Mouse (Mus musculus): ENCODE measurements around the gene Ccdc171. TPM values are rescaled to one million over a fixed set of nuclear protein-coding genes. Genes with fewer than 3 reads are reported as not detected.
A peak's percentile ranks its signal among the peaks of the same experiment; 100 is the strongest.
"Not testable (repeated sequence)": the region's sequence is repeated elsewhere in the genome, so short reads cannot be mapped to it uniquely, and the experiment has no call there.

Gene Ccdc171
- polyA plus RNA-seq (2012; rRNA removed) = 1.8 and 2.1 TPM in 2 replicates

GRCm38 (mm10) chr4:83524843-83525689, at the start of gene Ccdc171:
TSS of gene Ccdc171 (plus strand) at chr4:83525545.
- Histone ChIP-seq H3K4me1 (ENCODE audit: control insufficient read depth, insufficient read depth, low read length) (no peaks in the 10 kb centered on the region), H3K27ac (ENCODE audit: insufficient read depth, low read length) (peak within 1 kb of the TSS; percentile 80), H3K27me3 (ENCODE audit: control insufficient read depth, insufficient read depth, low read length) (no peaks in the 10 kb centered on the region), H3K4me3 (replicated peaks; ENCODE audit: insufficient read depth, low read depth, low read length) (peak within 1 kb of the TSS; percentile 89)
- peak; percentile 93 to 94 for DNase-seq
- no peak for TF ChIP-seq CTCF (IDR thresholded peaks at IDR 0.05; ENCODE audit: borderline replicate concordance, insufficient read depth, low read depth, low read length)
- TF ChIP-seq POLR2A (IDR thresholded peaks at IDR 0.05; ENCODE audit: borderline replicate concordance, insufficient read depth, low read length) = peak; percentile 98
- WGBS = under 1% methylated on average over 73 of the region's 73 CpGs

- H3K4me3 ChIP-seq (replicated peaks; ENCODE audit: insufficient read depth, low read depth, low read length) = peak overlapping the region; percentile 98
- H3K4me1 ChIP-seq (ENCODE audit: control insufficient read depth, insufficient read depth, low read length) = peaks cover 9% of the 10 kb centered on the region
- peak overlapping the region; percentile 46; the same call in 1 of the 2 replicates for H3K27ac ChIP-seq (ENCODE audit: insufficient read depth, low read length)
- no peak for DNase-seq
- WGBS = 4% methylated on average over 12 of the region's 12 CpGs
- TF ChIP-seq CTCF (IDR thresholded peaks at IDR 0.05; ENCODE audit: borderline replicate concordance, insufficient read depth, low read depth, low read length) (no peak), POLR2A (IDR thresholded peaks at IDR 0.05; ENCODE audit: borderline replicate concordance, insufficient read depth, low read length) (no peak)
- H3K27me3 ChIP-seq (ENCODE audit: control insufficient read depth, insufficient read depth, low read length) = no peaks in the 10 kb centered on the region
These were observed 40.1 kb upstream of the Ccdc171 start for GRCm38 (mm10) chr4:83485250-83485649.

- no peak for TF ChIP-seq POLR2A (IDR thresholded peaks at IDR 0.05; ENCODE audit: borderline replicate concordance, insufficient read depth, low read length)
- peak; percentile 58; the same call in 1 of the 2 replicates for TF ChIP-seq CTCF (IDR thresholded peaks at IDR 0.05; ENCODE audit: borderline replicate concordance, insufficient read depth, low read depth, low read length)
- WGBS = 2% methylated on average over 20 of the region's 40 CpGs
- H3K4me1 ChIP-seq (ENCODE audit: control insufficient read depth, insufficient read depth, low read length) = peaks cover 9% of the 10 kb centered on the region
- H3K27ac ChIP-seq (ENCODE audit: insufficient read depth, low read length) = peak overlapping the region; percentile 100
- H3K27me3 ChIP-seq (ENCODE audit: control insufficient read depth, insufficient read depth, low read length) = no peaks in the 10 kb centered on the region
- peak; percentile 90 to 93 for DNase-seq
- peak overlapping the region; percentile 98 for H3K4me3 ChIP-seq (replicated peaks; ENCODE audit: insufficient read depth, low read depth, low read length)
These were observed 39.6 kb upstream of the Ccdc171 start for GRCm38 (mm10) chr4:83485735-83486116.

DNA sequence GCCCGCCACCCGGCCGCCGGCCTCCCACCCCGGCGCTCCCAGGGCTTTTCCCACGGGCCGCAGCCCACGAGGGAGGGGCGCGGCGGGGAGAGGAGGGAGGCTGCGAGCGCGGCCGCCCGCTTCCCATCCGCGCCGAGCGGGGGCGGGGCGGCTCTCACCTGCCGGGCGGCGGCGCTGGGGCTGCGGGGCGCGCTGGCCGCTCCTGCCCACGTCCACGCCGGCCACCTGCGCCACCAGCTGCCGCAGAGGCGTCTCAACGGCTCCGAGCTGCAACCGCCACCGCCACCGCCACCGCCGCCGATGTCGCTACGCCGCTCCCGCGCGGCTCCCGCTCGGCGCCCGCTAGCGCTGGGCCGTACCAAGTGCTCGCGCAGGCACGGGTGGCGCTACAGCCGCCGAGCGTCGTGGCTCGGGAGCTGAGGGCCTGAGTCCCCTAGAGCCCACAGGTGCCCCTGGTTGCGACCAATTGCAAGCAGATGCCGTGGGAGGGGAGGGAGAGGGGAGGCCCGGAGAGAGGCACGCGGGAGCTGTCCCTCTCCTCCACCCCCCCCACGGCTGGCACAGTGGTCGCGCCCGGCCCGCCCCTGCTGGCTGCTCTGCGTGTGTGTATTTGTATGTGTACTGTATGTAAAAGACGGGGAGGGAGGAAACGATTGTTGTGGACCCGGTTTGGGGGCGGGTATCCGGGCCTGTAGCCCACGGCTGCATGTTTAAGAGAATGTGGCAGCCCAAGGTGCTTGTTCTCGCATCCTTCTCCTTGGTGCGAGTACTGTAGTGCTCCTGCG, 39.0 kb upstream of the Ccdc171 start, which contains the start of gene Psip1:
Psip1 (minus strand) TSS at position 343 of the 785 bp plus-strand sequence.
- Histone ChIP-seq H3K27me3 (ENCODE audit: control insufficient read depth, insufficient read depth, low read length) (no peaks in the 10 kb centered on the region), H3K4me1 (ENCODE audit: control insufficient read depth, insufficient read depth, low read length) (peaks cover 6% of the 10 kb centered on the region), H3K27ac (ENCODE audit: insufficient read depth, low read length) (peak within 1 kb of the TSS; percentile 100), H3K4me3 (replicated peaks; ENCODE audit: insufficient read depth, low read depth, low read length) (peak within 1 kb of the TSS; percentile 98)
- TF ChIP-seq CTCF (IDR thresholded peaks at IDR 0.05; ENCODE audit: borderline replicate concordance, insufficient read depth, low read depth, low read length) (no peak; the same call in 1 of the 2 replicates), POLR2A (IDR thresholded peaks at IDR 0.05; ENCODE audit: borderline replicate concordance, insufficient read depth, low read length) (peak; percentile 57)
- under 1% methylated on average over 81 of the region's 86 CpGs for WGBS
- DNase-seq = peak; percentile 93 to 95

- no peaks in the 10 kb centered on the region for H3K27me3 ChIP-seq (ENCODE audit: control insufficient read depth, insufficient read depth, low read length)
- H3K27ac ChIP-seq (ENCODE audit: insufficient read depth, low read length) = no peak overlapping the region
- TF ChIP-seq POLR2A (IDR thresholded peaks at IDR 0.05; ENCODE audit: borderline replicate concordance, insufficient read depth, low read length) (no peak), CTCF (IDR thresholded peaks at IDR 0.05; ENCODE audit: borderline replicate concordance, insufficient read depth, low read depth, low read length) (no peak)
- WGBS = 62% methylated on average over 5 of the region's 5 CpGs
- no peak overlapping the region for H3K4me3 ChIP-seq (replicated peaks; ENCODE audit: insufficient read depth, low read depth, low read length)
- no peaks in the 10 kb centered on the region; the same call in 1 of the 2 replicates for H3K4me1 ChIP-seq (ENCODE audit: control insufficient read depth, insufficient read depth, low read length)
- DNase-seq = no peak
These were observed 36.2 kb upstream of the Ccdc171 start for GRCm38 (mm10) chr4:83489121-83489520.

- Histone ChIP-seq H3K4me1 (ENCODE audit: control insufficient read depth, insufficient read depth, low read length) (no peaks in the 10 kb centered on the region), H3K27me3 (ENCODE audit: control insufficient read depth, insufficient read depth, low read length) (no peaks in the 10 kb centered on the region), H3K4me3 (replicated peaks; ENCODE audit: insufficient read depth, low read depth, low read length) (no peak overlapping the region), H3K27ac (ENCODE audit: insufficient read depth, low read length) (no peak overlapping the region)
- WGBS = 96% methylated on average over 1 of the region's 1 CpGs
- DNase-seq = no peak
- TF ChIP-seq POLR2A (IDR thresholded peaks at IDR 0.05; ENCODE audit: borderline replicate concordance, insufficient read depth, low read length) (no peak), CTCF (IDR thresholded peaks at IDR 0.05; ENCODE audit: borderline replicate concordance, insufficient read depth, low read depth, low read length) (no peak)
These were observed 32.2 kb upstream of the Ccdc171 start for GRCm38 (mm10) chr4:83493112-83493511.

DNA sequence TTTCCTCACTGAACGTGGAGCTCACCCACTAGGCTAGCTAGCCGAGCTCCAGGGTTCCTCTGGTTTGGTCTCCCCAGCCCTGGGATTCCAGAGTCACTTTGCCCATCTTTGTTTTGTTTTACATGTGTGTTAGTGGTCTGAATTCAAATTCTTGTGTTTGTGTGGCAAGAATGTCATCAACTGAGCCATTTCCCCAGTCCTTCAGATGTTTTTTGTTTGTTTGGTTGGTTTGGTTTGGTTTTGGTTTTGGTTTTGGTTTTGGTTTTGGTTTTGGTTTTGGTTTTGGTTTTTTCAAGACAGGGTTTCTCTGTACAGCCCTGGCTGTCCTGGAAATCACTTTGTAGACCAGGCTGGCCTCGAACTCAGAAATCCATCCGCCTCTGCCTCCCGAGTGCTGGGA, 28.3 kb upstream of the Ccdc171 start:
- 91% methylated on average over 5 of the region's 5 CpGs for WGBS
- not testable (repeated sequence) for H3K4me3 ChIP-seq (replicated peaks; ENCODE audit: insufficient read depth, low read depth, low read length); H3K27ac ChIP-seq (ENCODE audit: insufficient read depth, low read length); DNase-seq; H3K4me1 ChIP-seq (ENCODE audit: control insufficient read depth, insufficient read depth, low read length); H3K27me3 ChIP-seq (ENCODE audit: control insufficient read depth, insufficient read depth, low read length)
